In genomic region chr4:153975768-153976167, GRCm38 (mm10) we compare ENCODE assay signal across 8 mouse cellular contexts. TPM values are rescaled to one million over a fixed set of nuclear protein-coding genes. Genes with fewer than 3 reads are reported as not detected.
DNase-seq lines count a peak whose midpoint lies in the region; ATAC-seq and TF ChIP-seq lines count a peak whose summit lies in the region.

No protein-coding gene starts in this region.

- no peak for TF ChIP-seq POLR2A in MEL (IDR thresholded peaks at IDR 0.05; ENCODE audit: control insufficient read depth in 1 of 2, insufficient read depth in 1 of 2, low read depth in 1 of 2, low read length in 2 of 2, poor library complexity in 1 of 2)

- peak overlapping the region; percentile 82 for H3K9ac ChIP-seq in heart, postnatal 0 days (replicated peaks; ENCODE audit: low read depth, low read length)
- peak overlapping the region; percentile 90 for H3K9ac ChIP-seq in MEL (ENCODE audit: control insufficient read depth, low read depth, low read length, poor library complexity, severe bottlenecking)
- peak overlapping the region; percentile 89 for H3K9ac ChIP-seq in midbrain, embryonic 11.5 days (ENCODE audit: low read length)

- no peaks in the 10 kb centered on the region for H3K27me3 ChIP-seq in heart, postnatal 0 days (ENCODE audit: control insufficient read depth, insufficient read depth, low read length)
- no peaks in the 10 kb centered on the region for H3K27me3 ChIP-seq in MEL (ENCODE audit: control insufficient read depth in 1 of 2, insufficient read depth in 2 of 2, low read length in 2 of 2)
- no peaks in the 10 kb centered on the region for H3K27me3 ChIP-seq in midbrain, embryonic 11.5 days (ENCODE audit: control insufficient read depth, insufficient read depth, low read length)

- H3K4me1 ChIP-seq in heart, postnatal 0 days (ENCODE audit: control insufficient read depth, insufficient read depth), result peaks cover 10% of the 10 kb centered on the region; the same call in 1 of the 2 replicates
- peaks cover 4 to 7% of the 10 kb centered on the region in 2 experiments; a peak in 3 of 4 replicates for H3K4me1 ChIP-seq in MEL (ENCODE audit: control insufficient read depth in 1 of 2, insufficient read depth in 2 of 2, low read length in 2 of 2)
- peaks cover 11% of the 10 kb centered on the region for H3K4me1 ChIP-seq in midbrain, embryonic 11.5 days (ENCODE audit: control insufficient read depth, insufficient read depth, low read length)

- peaks cover 34% of the 10 kb centered on the region for H3K79me2 ChIP-seq in MEL (ENCODE audit: control insufficient read depth, insufficient read depth, low read length, poor library complexity)

- H3K27ac ChIP-seq in heart, postnatal 0 days (ENCODE audit: low read depth), result no peak overlapping the region
- H3K27ac ChIP-seq in MEL (ENCODE audit: control insufficient read depth, low read depth, low read length), result no peak overlapping the region
- H3K27ac ChIP-seq in midbrain, embryonic 11.5 days (ENCODE audit: low read depth, low read length), result no peak overlapping the region

- DNase-seq in heart, postnatal 0 days (ENCODE audit: low spot score), result no peak
- no peak for DNase-seq in heart, adult 18-20 months
- DNase-seq in MEL (ENCODE audit: low read depth, low spot score), result peak; percentile 57
- DNase-seq in midbrain, embryonic 11.5 days (ENCODE audit: low spot score, missing footprints), result peak; percentile 82
- DNase-seq in right cerebral cortex, postnatal 4 days, result no peak
- no peak for DNase-seq in B cell, adult 2 months
- DNase-seq in urinary bladder, postnatal 14 days (ENCODE audit: low spot score), result no peak

- TF ChIP-seq EP300 in heart, postnatal 0 days (IDR thresholded peaks at IDR 0.05; ENCODE audit: low read depth), result no peak
- TF ChIP-seq EP300 in MEL (IDR thresholded peaks at IDR 0.05; ENCODE audit: low read depth in 1 of 2, low read length in 2 of 2), result no peak

- H3K4me3 ChIP-seq in heart, postnatal 0 days (ENCODE audit: low read depth, low read length), result peak overlapping the region; percentile 84
- H3K4me3 ChIP-seq in MEL (ENCODE audit: control insufficient read depth in 1 of 2, insufficient read depth in 1 of 2, low read depth in 2 of 2, low read length in 2 of 2), result peak overlapping the region; percentile 64 to 98
- peak overlapping the region; percentile 84 for H3K4me3 ChIP-seq in midbrain, embryonic 11.5 days (ENCODE audit: low read depth, low read length)

- H3K36me3 ChIP-seq in heart, postnatal 0 days (replicated peaks; ENCODE audit: control insufficient read depth, insufficient read depth, low read length), result peaks cover 27% of the 10 kb centered on the region
- peaks cover 0 to 10% of the 10 kb centered on the region in 2 experiments; a peak in 3 of 4 replicates for H3K36me3 ChIP-seq in MEL (ENCODE audit: control insufficient read depth in 1 of 2, insufficient read depth in 2 of 2, low read length in 2 of 2)
- no peaks in the 10 kb centered on the region; the same call in 1 of the 2 replicates for H3K36me3 ChIP-seq in midbrain, embryonic 11.5 days (ENCODE audit: control insufficient read depth, insufficient read depth, low read length)

- no peaks in the 10 kb centered on the region for H3K9me3 ChIP-seq in heart, postnatal 0 days (replicated peaks; ENCODE audit: control insufficient read depth, low read length)
- H3K9me3 ChIP-seq in MEL (replicated peaks; ENCODE audit: insufficient read depth, low read length), result no peaks in the 10 kb centered on the region
- H3K9me3 ChIP-seq in midbrain, embryonic 11.5 days (ENCODE audit: control insufficient read depth, low read length), result no peaks in the 10 kb centered on the region

- TF ChIP-seq CTCF in heart, postnatal 0 days (IDR thresholded peaks at IDR 0.05; ENCODE audit: low read depth), result no peak
- no peak for TF ChIP-seq CTCF in MEL (IDR thresholded peaks at IDR 0.05 in 2 of 3, conservative IDR thresholded peaks at IDR 0.05 in 1 of 3; ENCODE audit: control insufficient read depth in 1 of 3, insufficient read depth in 1 of 3, low read depth in 2 of 3, low read length in 3 of 3, poor library complexity in 1 of 3, severe bottlenecking in 1 of 3)

- no peak for ATAC-seq in heart, postnatal 0 days (ENCODE audit: insufficient read depth, low read depth)
- ATAC-seq in granulocyte monocyte progenitor cell, adult 5-6 weeks (replicated peaks; ENCODE audit: poor library complexity, severe bottlenecking), result peak; percentile 53
- no peak for ATAC-seq in midbrain, embryonic 11.5 days (ENCODE audit: low FRiP score)

- 37% methylated on average over 6 of the region's 6 CpGs for WGBS in heart, postnatal 0 days
- WGBS in midbrain, embryonic 11.5 days, result 41% methylated on average over 6 of the region's 6 CpGs

- H3K4me2 ChIP-seq in heart, postnatal 0 days (ENCODE audit: low read depth, low read length), result peak overlapping the region; percentile 98
- H3K4me2 ChIP-seq in midbrain, embryonic 11.5 days, result peak overlapping the region; percentile 97

- TF ChIP-seq RAD21 in MEL (IDR thresholded peaks at IDR 0.05; ENCODE audit: low read depth, low read length), result no peak

TF ChIP-seq in MEL, 35 proteins besides CTCF, POLR2A, EP300 and RAD21:
- TF ChIP-seq E2F4 (IDR thresholded peaks at IDR 0.05; ENCODE audit: borderline replicate concordance, low read depth, low read length) (no peak), UBTF (IDR thresholded peaks at IDR 0.05; ENCODE audit: borderline replicate concordance, insufficient read depth, low read depth, low read length) (no peak)

RNA-seq across cellular contexts. Expression of gene Cep104, which starts 0.8 kb away (rescaled TPM):
- 9.2 and 13.4 TPM in 2 replicates for total RNA-seq in heart, postnatal 0 days (2014; rRNA removed; ENCODE audit: low replicate concordance)
- 10.0 and 11.3 TPM in 2 replicates for polyA plus RNA-seq in heart, postnatal 0 days (2015; fragmentation: Nextera tagmentation; extraction: Ambion mirVana)
- total RNA-seq in heart, adult 18-20 months (2021), result 10 to 100 TPM; 28.8 to 29.5 TPM
- 8.3 and 8.5 TPM in 2 replicates for total RNA-seq in MEL (2012; rRNA removed)
- 10 to 100 TPM in 1 of 2 experiments, not detected in 1; 19.9 TPM for polyA plus RNA-seq in MEL (2012; ENCODE audit: insufficient read depth in 1 of 2, insufficient read length in 2 of 2, low read depth in 1 of 2, low replicate concordance in 2 of 2, missing spikeins in 1 of 2)
- total RNA-seq in granulocyte monocyte progenitor cell, adult 5-6 weeks (2014; fragmentation: Nextera tagmentation), result 5.7 and 10.7 TPM in 2 replicates
- total RNA-seq in granulocyte monocyte progenitor cell, adult 5-6 weeks (2017), result 4.2 and 6.9 TPM in 2 replicates
- 18.7 and 19.0 TPM in 2 replicates for polyA plus RNA-seq in midbrain, embryonic 11.5 days (2014; fragmentation: Nextera tagmentation; extraction: Ambion mirVana)

RNA-seq across cellular contexts. Expression of gene Dffb, which starts 0.8 kb away (rescaled TPM):
- total RNA-seq in heart, postnatal 0 days (2014; rRNA removed; ENCODE audit: low replicate concordance), result 3.0 and 10.2 TPM in 2 replicates
- 4.2 and 4.3 TPM in 2 replicates for polyA plus RNA-seq in heart, postnatal 0 days (2015; fragmentation: Nextera tagmentation; extraction: Ambion mirVana)
- total RNA-seq in heart, adult 18-20 months (2021), result 1 to 10 TPM; 1.3 to 2.2 TPM
- 18.4 and 25.1 TPM in 2 replicates for total RNA-seq in MEL (2012; rRNA removed)
- 10 to 100 TPM in 1 of 2 experiments, not detected in 1; 25.2 TPM for polyA plus RNA-seq in MEL (2012; ENCODE audit: insufficient read depth in 1 of 2, insufficient read length in 2 of 2, low read depth in 1 of 2, low replicate concordance in 2 of 2, missing spikeins in 1 of 2)
- 11.8 and 14.2 TPM in 2 replicates for total RNA-seq in granulocyte monocyte progenitor cell, adult 5-6 weeks (2014; fragmentation: Nextera tagmentation)
- total RNA-seq in granulocyte monocyte progenitor cell, adult 5-6 weeks (2017), result 6.7 and 13.4 TPM in 2 replicates
- 10.5 and 12.0 TPM in 2 replicates for polyA plus RNA-seq in midbrain, embryonic 11.5 days (2014; fragmentation: Nextera tagmentation; extraction: Ambion mirVana)

RNA-seq across cellular contexts. Expression of gene A430005L14Rik, which starts 18.7 kb away (rescaled TPM):
- total RNA-seq in heart, postnatal 0 days (2014; rRNA removed; ENCODE audit: low replicate concordance), result 27.1 and 47.0 TPM in 2 replicates
- 45.0 and 45.7 TPM in 2 replicates for polyA plus RNA-seq in heart, postnatal 0 days (2015; fragmentation: Nextera tagmentation; extraction: Ambion mirVana)
- total RNA-seq in heart, adult 18-20 months (2021), result 10 to 100 TPM; 15.5 to 15.8 TPM
- total RNA-seq in MEL (2012; rRNA removed), result 42.2 and 48.0 TPM in 2 replicates
- polyA plus RNA-seq in MEL (2012; ENCODE audit: insufficient read depth in 1 of 2, insufficient read length in 2 of 2, low read depth in 1 of 2, low replicate concordance in 2 of 2, missing spikeins in 1 of 2), result 10 to 100 TPM in 1 of 2 experiments, not detected in 1; 72.8 TPM
- total RNA-seq in granulocyte monocyte progenitor cell, adult 5-6 weeks (2014; fragmentation: Nextera tagmentation), result 25.0 and 40.8 TPM in 2 replicates
- total RNA-seq in granulocyte monocyte progenitor cell, adult 5-6 weeks (2017), result 45.4 and 55.1 TPM in 2 replicates
- polyA plus RNA-seq in midbrain, embryonic 11.5 days (2014; fragmentation: Nextera tagmentation; extraction: Ambion mirVana), result 124 and 128 TPM in 2 replicates

RNA-seq across cellular contexts. Expression of gene Lrrc47, which starts 35.8 kb away (rescaled TPM):
- total RNA-seq in heart, postnatal 0 days (2014; rRNA removed; ENCODE audit: low replicate concordance), result 13.4 and 18.0 TPM in 2 replicates
- polyA plus RNA-seq in heart, postnatal 0 days (2015; fragmentation: Nextera tagmentation; extraction: Ambion mirVana), result 11.1 and 12.2 TPM in 2 replicates
- 10 to 100 TPM; 38.4 to 41.6 TPM for total RNA-seq in heart, adult 18-20 months (2021)
- total RNA-seq in MEL (2012; rRNA removed), result 48.0 and 54.3 TPM in 2 replicates
- polyA plus RNA-seq in MEL (2012; ENCODE audit: insufficient read depth in 1 of 2, insufficient read length in 2 of 2, low read depth in 1 of 2, low replicate concordance in 2 of 2, missing spikeins in 1 of 2), result 100 to 1,000 TPM in 1 of 2 experiments, not detected in 1; 117 TPM
- 15.7 and 22.7 TPM in 2 replicates for total RNA-seq in granulocyte monocyte progenitor cell, adult 5-6 weeks (2014; fragmentation: Nextera tagmentation)
- 23.5 and 32.4 TPM in 2 replicates for total RNA-seq in granulocyte monocyte progenitor cell, adult 5-6 weeks (2017)
- 10.9 and 13.7 TPM in 2 replicates for polyA plus RNA-seq in midbrain, embryonic 11.5 days (2014; fragmentation: Nextera tagmentation; extraction: Ambion mirVana)

RNA-seq across cellular contexts. Expression of gene Smim1, which starts 50.3 kb away (rescaled TPM):
- total RNA-seq in heart, postnatal 0 days (2014; rRNA removed; ENCODE audit: low replicate concordance), result 15.9 and 26.5 TPM in 2 replicates
- polyA plus RNA-seq in heart, postnatal 0 days (2015; fragmentation: Nextera tagmentation; extraction: Ambion mirVana), result 23.8 and 32.6 TPM in 2 replicates
- total RNA-seq in heart, adult 18-20 months (2021), result 1 to 10 TPM; 5.4 to 5.6 TPM
- total RNA-seq in MEL (2012; rRNA removed), result 122 and 188 TPM in 2 replicates
- polyA plus RNA-seq in MEL (2012; ENCODE audit: insufficient read depth in 1 of 2, insufficient read length in 2 of 2, low read depth in 1 of 2, low replicate concordance in 2 of 2, missing spikeins in 1 of 2), result 100 to 1,000 TPM; 118 to 219 TPM
- not detected in 2 replicates for total RNA-seq in granulocyte monocyte progenitor cell, adult 5-6 weeks (2014; fragmentation: Nextera tagmentation)
- 0.05 and 0.60 TPM in 2 replicates for total RNA-seq in granulocyte monocyte progenitor cell, adult 5-6 weeks (2017)
- 9.5 and 10.9 TPM in 2 replicates for polyA plus RNA-seq in midbrain, embryonic 11.5 days (2014; fragmentation: Nextera tagmentation; extraction: Ambion mirVana)

Comparison
In these comparisons a context has a peak if more than half of its experiments do, and no peak if none do; other contexts are left out.
1. DNase-seq: peak in MEL (single experiment) and midbrain, embryonic 11.5 days (single experiment); none in heart, postnatal 0 days (single experiment), heart, adult 18-20 months (0 of 2), right cerebral cortex, postnatal 4 days (single experiment), B cell, adult 2 months (0 of 2) and urinary bladder, postnatal 14 days (single experiment).
2. Peak in every context shown above with its lines, with median percentiles within 50 percentile points of each other: H3K4me3 ChIP-seq and H3K9ac ChIP-seq.